Mouse (Mus musculus) embryonic facial prominence, embryonic 11.5 days (tissue): ENCODE data around the gene Rundc3b. TPM values are rescaled to one million over a fixed set of nuclear protein-coding genes. Genes with fewer than 3 reads are reported as not detected.

Experiments
- ATAC-seq: fragments of 200-750 bp; cut with Nextera tagmentation; replicated peaks from 2 replicates; pipeline ENCODE4 v1.8.0; 2017; ENCODE audit warnings: low read depth; ENCODE audit not compliant: insufficient number of reproducible peaks, low FRiP score, low TSS enrichment
- DNase-seq: peaks from one replicate; pipeline ENCODE4 v3.0.0-alpha.2; 2015; ENCODE audit warnings: low spot score
- H3K27ac ChIP-seq: fragments of 300-500 bp; sonication (generic); replicated peaks from 2 replicates; pipeline ENCODE4 v1.5.1; 2014; ENCODE audit warnings: mild to moderate bottlenecking, low read depth, low read length, control low read depth
- H3K27me3 ChIP-seq: fragments of 300-500 bp; sonication (generic); 2 replicates; pipeline ENCODE4 v1.6.1; 2014; ENCODE audit warnings: mild to moderate bottlenecking, low read length, moderate library complexity, mixed read lengths; ENCODE audit not compliant: control insufficient read depth, insufficient read depth
- H3K36me3 ChIP-seq: fragments of 300-500 bp; sonication (generic); replicated peaks from 2 replicates; pipeline ENCODE4 v1.6.1; 2014; ENCODE audit warnings: low read depth, mild to moderate bottlenecking, low read length, moderate library complexity, mixed read lengths; ENCODE audit not compliant: control insufficient read depth, insufficient read depth
- H3K4me1 ChIP-seq: fragments of 300-500 bp; sonication (generic); 2 replicates; pipeline ENCODE4 v1.6.1; 2014; ENCODE audit warnings: low read length, mixed read lengths; ENCODE audit not compliant: control insufficient read depth, insufficient read depth
- H3K4me2 ChIP-seq: fragments of 300-500 bp; sonication (generic); 2 replicates; pipeline ENCODE4 v1.6.1; 2014; ENCODE audit warnings: low read depth, mild to moderate bottlenecking, control low read depth, low read length, moderate library complexity
- H3K4me3 ChIP-seq: fragments of 300-500 bp; sonication (generic); 2 replicates; pipeline ENCODE4 v1.5.1; 2014; ENCODE audit warnings: low read depth, low read length, control low read depth
- H3K9ac ChIP-seq: fragments of 300-500 bp; sonication (generic); replicated peaks from 2 replicates; pipeline ENCODE4 v1.6.1; 2014; ENCODE audit warnings: mild to moderate bottlenecking, control low read depth, low read length
- H3K9me3 ChIP-seq: fragments of 300-500 bp; sonication (generic); replicated peaks from 2 replicates; pipeline ENCODE4 v1.6.1; 2016; ENCODE audit warnings: mild to moderate bottlenecking, low read length, inconsistent platforms, mixed read lengths; ENCODE audit not compliant: control insufficient read depth
- WGBS: fragments of 180-500 bp; shearing (Covaris S2); extraction: QIAGEN DNeasy Blood & Tissue Kit; methylation state at CpG from one replicate; pipeline ENCODE4 v1.1.7; 2014; 5-methylcytosine and 5-hydroxymethylcytosine counted together
- polyA plus RNA-seq: library from polyadenylated mRNA; unstranded; fragments of >200 nt; fragmentation: Nextera tagmentation; extraction: Ambion mirVana; gene quantifications from 2 replicates; pipeline ENCODE4 v1.2.1, GENCODE M21; 2014

Gene Rundc3b
- 7.3 and 7.4 TPM in 2 replicates for polyA plus RNA-seq

GRCm38 (mm10) chr5:8622596-8623231 lies at the start of gene Rundc3b:
Gene Rundc3b (minus strand): TSS chr5:8622952.
- DNase-seq (peak; percentile 96), ATAC-seq (peak; percentile 99)
- no peaks in the 10 kb centered on the region for H3K36me3 ChIP-seq
- H3K27me3 ChIP-seq = no peaks in the 10 kb centered on the region
- 1% methylated on average over 52 of the region's 74 CpGs for WGBS
- H3K9me3 ChIP-seq = no peaks in the 10 kb centered on the region
- H3K4me3 ChIP-seq = peak within 1 kb of the TSS; percentile 81
- H3K27ac ChIP-seq = 0 out of 2 replicates have a peak within 1 kb of the TSS, but pooled peaks have one; percentile 41
- H3K4me1 ChIP-seq = no peaks in the 10 kb centered on the region
- peak within 1 kb of the TSS; percentile 74 for H3K9ac ChIP-seq
- peak within 1 kb of the TSS; percentile 95 for H3K4me2 ChIP-seq

GRCm38 (mm10) chr5:8669606-8670005 lies 46.9 kb upstream of the Rundc3b start:
- Histone ChIP-seq H3K27me3 (no peaks in the 10 kb centered on the region), H3K36me3 (no peaks in the 10 kb centered on the region), H3K4me3 (no peak overlapping the region), H3K4me2 (no peak overlapping the region), H3K27ac (no peak overlapping the region), H3K4me1 (no peaks in the 10 kb centered on the region), H3K9me3 (no peaks in the 10 kb centered on the region), H3K9ac (no peak overlapping the region)
- WGBS = 97% methylated on average over 1 of the region's 1 CpGs
- ATAC-seq (no peak), DNase-seq (no peak)

DNA sequence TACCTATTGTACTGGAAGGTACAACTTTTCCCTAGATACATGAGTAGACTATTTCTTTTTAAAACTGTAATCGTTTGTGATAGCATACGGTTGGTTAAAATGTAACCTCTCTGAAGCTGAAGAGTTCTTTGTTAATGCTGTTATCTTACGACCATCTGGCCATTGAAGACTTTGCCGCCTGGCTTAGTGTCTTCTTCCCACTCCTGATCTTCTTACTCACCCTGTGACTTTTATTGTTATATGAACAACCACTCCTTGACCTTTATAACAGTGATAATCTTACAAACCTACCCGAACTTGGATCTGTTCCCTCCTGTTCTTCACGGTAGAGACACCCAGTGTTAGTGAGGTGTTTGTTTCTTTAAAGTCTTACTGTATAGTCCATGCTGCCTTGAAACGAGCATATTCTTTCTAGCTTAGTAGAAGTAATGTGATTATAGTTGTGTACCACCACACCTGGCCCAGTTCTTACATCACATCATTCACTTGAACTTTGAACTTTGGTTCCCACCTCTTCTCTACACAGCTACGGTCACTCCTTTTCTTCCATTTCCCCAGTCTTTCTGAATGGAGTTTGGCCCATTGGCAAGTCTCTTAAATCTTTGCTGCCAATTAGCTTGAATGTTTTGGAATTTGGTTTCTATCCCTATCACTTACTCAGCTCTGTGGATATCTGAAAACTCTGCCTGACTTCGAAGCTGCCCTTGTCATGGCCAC lies 45.2 kb upstream of the Rundc3b start:
- no peak overlapping the region for H3K9ac ChIP-seq
- no peaks in the 10 kb centered on the region for H3K4me1 ChIP-seq
- no peak overlapping the region for H3K4me2 ChIP-seq
- H3K9me3 ChIP-seq = no peaks in the 10 kb centered on the region
- ATAC-seq (no peak), DNase-seq (no peak)
- H3K27me3 ChIP-seq = no peaks in the 10 kb centered on the region
- H3K4me3 ChIP-seq = no peak overlapping the region
- H3K27ac ChIP-seq = no peak overlapping the region
- no peaks in the 10 kb centered on the region for H3K36me3 ChIP-seq
- 82% methylated on average over 9 of the region's 9 CpGs for WGBS

DNA sequence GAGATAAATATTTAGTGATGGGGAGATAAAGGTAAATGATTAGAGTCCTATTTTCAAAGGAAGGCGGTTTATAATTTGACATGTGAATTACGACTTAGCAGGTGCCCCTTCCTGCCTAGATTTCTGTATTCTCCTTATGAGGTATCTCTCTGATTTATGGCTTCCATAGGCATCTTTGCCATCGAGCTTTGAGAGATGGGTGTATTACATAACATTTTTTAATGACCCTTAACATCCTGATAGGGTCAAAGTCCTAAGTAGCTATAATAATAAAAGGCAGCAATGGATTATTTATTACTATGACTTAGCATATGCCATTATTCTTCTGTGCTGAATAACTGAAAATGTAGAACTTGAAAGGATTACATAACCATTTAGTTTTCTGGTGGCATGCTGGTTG lies 41.9 kb upstream of the Rundc3b start:
- ATAC-seq (no peak), DNase-seq (no peak)
- no peak overlapping the region for H3K4me2 ChIP-seq
- H3K27ac ChIP-seq = no peak overlapping the region
- H3K9me3 ChIP-seq = no peaks in the 10 kb centered on the region
- no peaks in the 10 kb centered on the region for H3K4me1 ChIP-seq
- 87% methylated on average over 3 of the region's 3 CpGs for WGBS
- H3K36me3 ChIP-seq = no peaks in the 10 kb centered on the region
- H3K9ac ChIP-seq = no peak overlapping the region
- H3K4me3 ChIP-seq = no peak overlapping the region
- no peaks in the 10 kb centered on the region for H3K27me3 ChIP-seq

DNA sequence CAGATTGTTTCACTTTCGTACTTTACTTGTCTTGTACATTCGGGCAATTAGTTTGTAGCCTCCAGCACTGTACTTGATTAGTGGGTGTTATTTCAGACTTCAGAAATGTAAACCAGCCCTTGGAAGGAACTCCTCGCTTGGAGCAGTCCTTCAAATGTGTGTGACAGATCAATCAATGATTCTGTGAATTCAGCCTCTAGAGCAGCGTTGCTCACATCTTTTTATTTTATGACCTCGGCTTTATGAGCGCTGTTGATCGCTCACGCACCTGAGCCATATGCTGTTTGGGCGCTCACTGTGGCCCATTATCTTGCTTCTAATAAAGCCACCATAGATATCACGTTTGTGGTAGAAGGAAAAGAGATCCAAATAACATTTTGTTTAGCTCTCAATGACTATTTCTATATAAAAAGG lies 38.0 kb upstream of the Rundc3b start:
- ATAC-seq (no peak), DNase-seq (peak; percentile 13)
- H3K4me1 ChIP-seq = no peaks in the 10 kb centered on the region
- no peaks in the 10 kb centered on the region for H3K9me3 ChIP-seq
- peak overlapping the region; percentile 75 for H3K4me2 ChIP-seq
- H3K4me3 ChIP-seq = peak overlapping the region; percentile 44; the same call in 1 of the 2 replicates
- H3K9ac ChIP-seq = peak overlapping the region; percentile 46; the same call in 1 of the 2 replicates
- 66% methylated on average over 10 of the region's 10 CpGs for WGBS
- no peaks in the 10 kb centered on the region for H3K27me3 ChIP-seq
- H3K27ac ChIP-seq = no peak overlapping the region
- H3K36me3 ChIP-seq = no peaks in the 10 kb centered on the region

GRCm38 (mm10) chr5:8659911-8660737 lies 37.4 kb upstream of the Rundc3b start, which contains the start of gene Abcb1a:
Gene Abcb1a (plus strand): TSS chr5:8660077.
- ATAC-seq = peak; percentile 75
- Histone ChIP-seq H3K4me2 (peak within 1 kb of the TSS; percentile 75), H3K4me1 (no peaks in the 10 kb centered on the region), H3K27me3 (no peaks in the 10 kb centered on the region), H3K4me3 (peak within 1 kb of the TSS; percentile 44), H3K27ac (no peak within 1 kb of the TSS), H3K9me3 (no peaks in the 10 kb centered on the region), H3K9ac (peak within 1 kb of the TSS; percentile 46), H3K36me3 (no peaks in the 10 kb centered on the region)
- WGBS = 5% methylated on average over 34 of the region's 37 CpGs
- peak; percentile 43 for DNase-seq

GRCm38 (mm10) chr5:8652085-8652484 lies 29.3 kb upstream of the Rundc3b start:
- DNase-seq = no peak
- no peak overlapping the region for H3K27ac ChIP-seq
- H3K9me3 ChIP-seq = no peaks in the 10 kb centered on the region
- 80% methylated on average over 2 of the region's 2 CpGs for WGBS
- ATAC-seq = no peak
- no peak overlapping the region for H3K9ac ChIP-seq
- H3K4me2 ChIP-seq = no peak overlapping the region
- H3K4me1 ChIP-seq = no peaks in the 10 kb centered on the region
- no peaks in the 10 kb centered on the region for H3K36me3 ChIP-seq
- no peak overlapping the region for H3K4me3 ChIP-seq
- no peaks in the 10 kb centered on the region for H3K27me3 ChIP-seq
